Mouse (Mus musculus): ENCODE results near the gene Mien1. TPM values are rescaled to one million over a fixed set of nuclear protein-coding genes. Genes with fewer than 3 reads are reported as not detected.

Gene Mien1
- total RNA-seq, 2 experiments from 2014 or later: 38.0 to 65.4 TPM

DNA sequence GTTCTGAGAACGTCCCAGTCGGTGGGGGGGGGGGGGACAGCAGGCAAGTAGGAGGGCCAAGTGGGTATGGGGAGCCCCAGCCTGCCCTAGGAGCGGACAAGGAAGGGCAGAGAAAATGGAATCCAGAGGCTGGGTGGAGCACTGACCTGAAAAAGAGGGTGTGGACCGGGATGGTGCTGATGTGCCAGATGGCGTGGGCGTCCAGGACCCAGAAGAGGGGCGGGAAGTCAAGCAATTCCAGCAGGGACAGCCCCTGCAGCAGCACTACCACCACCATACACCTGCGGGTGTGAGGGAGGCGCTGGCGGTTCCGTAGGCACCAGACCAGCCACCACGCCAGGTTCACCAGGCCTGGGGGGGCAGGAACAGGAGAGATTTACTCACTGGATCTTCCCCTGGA lies 48.6 kb downstream of the Mien1 start:
- ATAC-seq (ENCODE audit: poor library complexity, severe bottlenecking): no peak

DNA sequence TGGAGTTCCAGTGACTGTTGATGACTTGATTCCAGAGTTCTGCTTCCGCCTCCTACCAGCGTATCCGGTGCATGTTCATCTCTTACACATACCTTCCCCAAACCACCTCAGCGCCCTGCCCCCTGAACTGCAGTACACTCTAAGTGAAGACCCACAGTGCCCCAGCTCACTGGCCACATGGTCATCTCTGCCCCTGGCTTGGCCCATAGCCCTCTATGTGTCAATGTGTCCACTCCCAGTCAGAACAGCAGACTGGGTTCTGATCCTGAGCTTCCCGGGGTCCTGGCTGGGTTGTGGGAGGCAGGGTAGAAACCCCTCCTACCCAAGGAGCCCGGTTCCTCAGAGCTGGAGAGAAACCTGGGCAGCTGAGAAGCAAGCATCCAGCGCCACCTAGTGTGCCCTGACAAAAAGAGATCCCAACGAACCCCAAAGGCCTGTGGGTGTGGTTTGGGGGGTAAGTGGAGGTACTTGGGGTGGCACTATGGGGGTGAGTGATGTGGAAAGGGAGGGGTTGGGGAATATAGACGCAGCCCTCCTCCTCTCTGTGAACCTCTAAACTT lies 49.5 kb downstream of the Mien1 start:
- peak; percentile 52 for ATAC-seq (ENCODE audit: poor library complexity, severe bottlenecking)

DNA sequence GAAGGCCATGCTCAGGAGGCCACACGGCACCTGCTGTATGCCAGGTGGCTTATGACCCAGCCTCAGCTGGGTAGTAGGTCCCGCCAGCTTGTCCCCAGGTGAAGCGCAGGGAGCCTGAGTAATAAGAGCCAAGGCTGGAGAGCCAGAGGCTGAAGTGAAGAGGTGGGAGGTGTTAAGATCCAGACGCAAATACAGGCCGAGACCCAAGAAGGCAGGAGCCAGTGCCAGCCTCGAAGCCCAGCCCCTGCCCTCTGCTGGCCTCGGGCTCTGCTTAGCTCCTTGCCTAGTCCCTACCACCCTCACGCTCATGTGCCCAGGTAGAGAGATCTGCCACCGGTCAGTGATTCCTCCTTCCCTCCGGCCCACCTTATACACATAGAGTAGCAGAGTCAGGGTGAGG lies 50.5 kb downstream of the Mien1 start:
- no peak for ATAC-seq (ENCODE audit: poor library complexity, severe bottlenecking)

Other genes with a start within 250 kb of the Mien1 start
- gene Med1, start 245.7 kb downstream of the Mien1 start, total RNA-seq (2015): 64.5 and 70.6 TPM in 2 replicates
- gene Med1, start 245.7 kb downstream of the Mien1 start, total RNA-seq (2017): 32.5 and 36.3 TPM in 2 replicates
- gene Cdk12, start 235.9 kb downstream of the Mien1 start, total RNA-seq (2015): 40.6 and 43.8 TPM in 2 replicates
- 50.2 and 52.2 TPM in 2 replicates for gene Cdk12, start 235.9 kb downstream of the Mien1 start, total RNA-seq (2017)
- not detected in 2 replicates for gene Neurod2, start 109.3 kb downstream of the Mien1 start, total RNA-seq (2015)
- not detected in 2 replicates for gene Neurod2, start 109.3 kb downstream of the Mien1 start, total RNA-seq (2017)
- gene Ppp1r1b, start 90.6 kb downstream of the Mien1 start, total RNA-seq (2015): not detected in 2 replicates
- gene Ppp1r1b, start 90.6 kb downstream of the Mien1 start, total RNA-seq (2017): not detected in 2 replicates
- gene Stard3, start 80.6 kb downstream of the Mien1 start, total RNA-seq (2015): 24.0 and 28.5 TPM in 2 replicates
- gene Stard3, start 80.6 kb downstream of the Mien1 start, total RNA-seq (2017): 36.0 and 39.9 TPM in 2 replicates
- gene Tcap, start 55.2 kb downstream of the Mien1 start, total RNA-seq (2015): not detected in 2 replicates
- not detected in 2 replicates for gene Tcap, start 55.2 kb downstream of the Mien1 start, total RNA-seq (2017)
- gene Pnmt, start 52.5 kb downstream of the Mien1 start, total RNA-seq (2015): not detected in 2 replicates
- gene Pnmt, start 52.5 kb downstream of the Mien1 start, total RNA-seq (2017): not detected in 2 replicates
- gene Pgap3, start 38.5 kb downstream of the Mien1 start, total RNA-seq (2015): 2.1 and 3.3 TPM in 2 replicates
- gene Pgap3, start 38.5 kb downstream of the Mien1 start, total RNA-seq (2017): 2.2 and 2.7 TPM in 2 replicates
- gene Erbb2, start 26.5 kb downstream of the Mien1 start, total RNA-seq (2015): not detected in 2 replicates
- 0.28 TPM in 1 of 2 replicates, not detected in the other for gene Erbb2, start 26.5 kb downstream of the Mien1 start, total RNA-seq (2017)
- gene Grb7, start 7.4 kb upstream of the Mien1 start, total RNA-seq (2015): not detected in 2 replicates
- gene Grb7, start 7.4 kb upstream of the Mien1 start, total RNA-seq (2017): not detected in 2 replicates
- 6.0 and 9.9 TPM in 2 replicates for gene Ikzf3, start 107.0 kb upstream of the Mien1 start, total RNA-seq (2015)
- gene Ikzf3, start 107.0 kb upstream of the Mien1 start, total RNA-seq (2017): 6.6 and 11.0 TPM in 2 replicates
- 0.34 and 5.4 TPM in 2 replicates for gene Zpbp2, start 112.1 kb upstream of the Mien1 start, total RNA-seq (2015)
- gene Zpbp2, start 112.1 kb upstream of the Mien1 start, total RNA-seq (2017): 0.81 TPM in 1 of 2 replicates, not detected in the other
- 5.1 and 7.8 TPM in 2 replicates for gene Ormdl3, start 148.4 kb upstream of the Mien1 start, total RNA-seq (2015)
- 6.3 and 8.8 TPM in 2 replicates for gene Ormdl3, start 148.4 kb upstream of the Mien1 start, total RNA-seq (2017)
- not detected in 2 replicates for gene Lrrc3c, start 159.3 kb upstream of the Mien1 start, total RNA-seq (2015)
- not detected in 2 replicates for gene Lrrc3c, start 159.3 kb upstream of the Mien1 start, total RNA-seq (2017)
- gene Gm12355, start 186.7 kb upstream of the Mien1 start, total RNA-seq (2015): 5.5 and 7.0 TPM in 2 replicates
- 1.8 and 3.3 TPM in 2 replicates for gene Gm12355, start 186.7 kb upstream of the Mien1 start, total RNA-seq (2017)
- not detected in 2 replicates for gene Gsdma3, start 187.4 kb upstream of the Mien1 start, total RNA-seq (2015)
- gene Gsdma3, start 187.4 kb upstream of the Mien1 start, total RNA-seq (2017): not detected in 2 replicates
- not detected in 2 replicates for gene Gsdma2, start 207.8 kb upstream of the Mien1 start, total RNA-seq (2015)
- not detected in 2 replicates for gene Gsdma2, start 207.8 kb upstream of the Mien1 start, total RNA-seq (2017)
- 0.25 TPM in 1 of 2 replicates, not detected in the other for gene Gsdma, start 225.4 kb upstream of the Mien1 start, total RNA-seq (2015)
- not detected in 2 replicates for gene Gsdma, start 225.4 kb upstream of the Mien1 start, total RNA-seq (2017)
- 21.7 and 22.6 TPM in 2 replicates for gene Psmd3, start 243.6 kb upstream of the Mien1 start, total RNA-seq (2015)
- 34.6 and 43.1 TPM in 2 replicates for gene Psmd3, start 243.6 kb upstream of the Mien1 start, total RNA-seq (2017)

Measured in megakaryocyte, adult 5-6 weeks (primary cell).